Mouse (Mus musculus) limb, embryonic 15.5 days (tissue): ENCODE results near the gene Zfp704. TPM values are rescaled to one million over a fixed set of nuclear protein-coding genes. Genes with fewer than 3 reads are reported as not detected.
A peak's percentile ranks its signal among the peaks of the same experiment; 100 is the strongest.

Source experiments
- ATAC-seq: fragments of 200-750 bp; cut with Nextera tagmentation; 2 replicates; pipeline ENCODE4 v1.8.0; 2017; ENCODE audit warnings: low read depth, moderate TSS enrichment; ENCODE audit not compliant: insufficient number of reproducible peaks, low FRiP score, low TSS enrichment
- H3K27ac ChIP-seq: fragments of 300-500 bp; sonication (generic); 2 replicates; pipeline ENCODE4 v1.5.1; 2015; ENCODE audit warnings: moderate library complexity, mild to moderate bottlenecking, inconsistent platforms
- H3K27me3 ChIP-seq: fragments of 300-500 bp; sonication (generic); 2 replicates; pipeline ENCODE4 v1.6.1; 2015; ENCODE audit warnings: inconsistent platforms
- H3K36me3 ChIP-seq: fragments of 300-500 bp; sonication (generic); 2 replicates; pipeline ENCODE4 v1.6.1; 2015; ENCODE audit warnings: inconsistent platforms
- H3K4me1 ChIP-seq: fragments of 300-500 bp; sonication (generic); 2 replicates; pipeline ENCODE4 v1.6.1; 2015; ENCODE audit warnings: inconsistent platforms
- H3K4me2 ChIP-seq: fragments of 300-500 bp; sonication (generic); 2 replicates; pipeline ENCODE4 v1.6.1; 2015; ENCODE audit warnings: mild to moderate bottlenecking, inconsistent platforms
- H3K4me3 ChIP-seq: fragments of 300-500 bp; sonication (generic); 2 replicates; pipeline ENCODE4 v1.5.1; 2015; ENCODE audit warnings: mild to moderate bottlenecking, inconsistent platforms
- H3K9ac ChIP-seq: fragments of 300-500 bp; sonication (generic); 2 replicates; pipeline ENCODE4 v1.6.1; 2015; ENCODE audit warnings: inconsistent platforms
- H3K9me3 ChIP-seq: fragments of 300-500 bp; sonication (generic); 2 replicates; pipeline ENCODE4 v1.6.1; 2016; ENCODE audit warnings: inconsistent platforms
- WGBS: fragments of 180-500 bp; shearing (Covaris S2); methylation state at CpG from one replicate; pipeline ENCODE4 v1.1.7; 2015; 5-methylcytosine and 5-hydroxymethylcytosine counted together
- polyA plus RNA-seq: library from polyadenylated mRNA; unstranded; fragments of >200 nt; fragmentation: Nextera tagmentation; extraction: Ambion mirVana; gene quantifications from 2 replicates; pipeline ENCODE4 v1.2.1, GENCODE M21; 2015

Gene Zfp704
- polyA plus RNA-seq, 1 experiment from 2014 or later = 9.4 TPM

DNA sequence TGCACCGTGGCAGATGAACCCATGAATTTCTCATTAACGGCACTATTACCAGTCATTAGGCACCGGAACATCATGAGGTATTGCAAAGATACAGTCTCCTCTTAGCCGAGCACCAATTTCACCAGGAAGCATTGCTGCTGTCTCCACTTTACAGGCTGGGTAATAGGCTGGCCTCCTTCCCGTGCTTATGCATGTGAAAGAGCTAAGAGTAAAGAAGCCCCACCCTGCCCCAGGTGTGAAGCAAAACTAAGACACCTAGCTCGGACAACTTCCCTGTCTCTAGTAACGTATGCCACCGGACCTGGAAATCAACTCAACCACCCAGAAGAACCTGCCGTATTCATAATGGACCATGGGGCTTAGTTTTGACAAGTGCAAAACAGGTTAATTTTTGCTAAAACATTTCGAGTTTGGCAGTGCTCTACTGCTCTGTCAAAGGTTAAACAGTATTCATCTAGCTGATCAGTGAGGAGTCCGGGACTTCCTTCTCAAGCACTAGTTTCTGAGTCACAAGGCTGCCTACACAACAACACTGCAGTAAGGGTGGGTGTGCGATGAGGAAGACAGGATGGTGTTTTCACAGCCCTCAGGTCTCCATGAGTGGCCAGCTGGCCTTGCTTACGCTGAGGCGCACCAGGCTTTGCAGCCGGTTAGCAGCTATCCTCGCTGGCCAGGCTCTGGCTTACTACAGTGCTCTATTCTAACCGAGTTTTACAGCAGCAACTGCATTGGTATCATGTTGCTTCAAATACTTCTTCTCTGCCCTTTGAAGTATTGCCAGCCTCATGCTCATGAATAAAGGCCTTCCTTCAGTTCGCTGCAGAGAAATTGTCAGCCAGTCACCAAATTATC is 86.6 kb downstream of the Zfp704 start:
- WGBS = 40% methylated on average over 18 of the region's 18 CpGs
- peak overlapping the region; percentile 34; the same call in 1 of the 2 replicates for H3K27ac ChIP-seq
- H3K4me2 ChIP-seq = no peak overlapping the region
- H3K9me3 ChIP-seq = no peaks in the 10 kb centered on the region
- no peak for ATAC-seq
- H3K36me3 ChIP-seq = no peaks in the 10 kb centered on the region
- H3K27me3 ChIP-seq = no peaks in the 10 kb centered on the region
- no peak overlapping the region for H3K4me3 ChIP-seq
- H3K9ac ChIP-seq = no peak overlapping the region
- peaks cover 51% of the 10 kb centered on the region for H3K4me1 ChIP-seq

DNA sequence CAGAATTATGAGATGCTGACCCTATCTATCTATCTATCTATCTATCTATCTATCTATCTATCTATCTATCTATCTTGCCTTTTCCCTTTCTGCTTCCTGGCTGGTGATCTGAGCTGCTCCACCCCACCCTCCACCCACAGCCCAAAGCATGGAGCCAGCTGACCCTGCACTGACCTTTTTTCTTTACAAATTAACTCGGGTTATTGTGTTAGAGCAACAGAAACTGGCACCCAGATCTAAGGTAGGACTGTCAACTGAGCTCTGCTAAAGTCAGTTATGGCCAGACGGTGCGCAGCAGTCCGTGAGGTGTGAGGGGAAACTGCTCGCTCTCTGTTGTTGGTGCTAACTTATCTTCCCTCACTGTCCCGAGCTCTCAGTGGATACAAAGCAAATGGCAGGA is 87.9 kb downstream of the Zfp704 start:
- no peak for ATAC-seq
- no peak overlapping the region for H3K27ac ChIP-seq
- H3K4me1 ChIP-seq = peaks cover 60% of the 10 kb centered on the region
- no peak overlapping the region for H3K4me2 ChIP-seq
- no peaks in the 10 kb centered on the region for H3K36me3 ChIP-seq
- H3K27me3 ChIP-seq = no peaks in the 10 kb centered on the region
- H3K9me3 ChIP-seq = no peaks in the 10 kb centered on the region
- H3K9ac ChIP-seq = no peak overlapping the region
- 62% methylated on average over 6 of the region's 6 CpGs for WGBS
- no peak overlapping the region for H3K4me3 ChIP-seq

- peaks cover 64% of the 10 kb centered on the region for H3K4me1 ChIP-seq
- WGBS = 22% methylated on average over 7 of the region's 7 CpGs
- no peak overlapping the region for H3K9ac ChIP-seq
- H3K4me2 ChIP-seq = peak overlapping the region; percentile 38; the same call in 1 of the 2 replicates
- H3K9me3 ChIP-seq = no peaks in the 10 kb centered on the region
- no peak overlapping the region for H3K4me3 ChIP-seq
- H3K27ac ChIP-seq = peak overlapping the region; percentile 85
- H3K27me3 ChIP-seq = no peaks in the 10 kb centered on the region
- no peak for ATAC-seq
- no peaks in the 10 kb centered on the region for H3K36me3 ChIP-seq
These were observed 89.2 kb downstream of the Zfp704 start for GRCm38 (mm10) chr3:9520728-9521054.

GRCm38 (mm10) chr3:9520051-9520727 is 89.7 kb downstream of the Zfp704 start:
- Histone ChIP-seq H3K4me1 (peaks cover 67% of the 10 kb centered on the region), H3K27me3 (no peaks in the 10 kb centered on the region), H3K27ac (peak overlapping the region; percentile 85), H3K9ac (no peak overlapping the region), H3K4me2 (peak overlapping the region; percentile 38), H3K36me3 (no peaks in the 10 kb centered on the region), H3K9me3 (no peaks in the 10 kb centered on the region), H3K4me3 (0 out of 2 replicates have a peak overlapping the region, but pooled peaks have one; percentile 7)
- WGBS = 4% methylated on average over 17 of the region's 17 CpGs
- ATAC-seq = peak; percentile 88

- 39% methylated on average over 4 of the region's 4 CpGs for WGBS
- Histone ChIP-seq H3K4me2 (no peak overlapping the region), H3K9ac (no peak overlapping the region), H3K27me3 (no peaks in the 10 kb centered on the region), H3K4me3 (no peak overlapping the region), H3K4me1 (peaks cover 67% of the 10 kb centered on the region), H3K27ac (peak overlapping the region; percentile 58), H3K36me3 (no peaks in the 10 kb centered on the region), H3K9me3 (no peaks in the 10 kb centered on the region)
- no peak for ATAC-seq
These were observed 90.4 kb downstream of the Zfp704 start for GRCm38 (mm10) chr3:9519491-9519890.

- Histone ChIP-seq H3K36me3 (no peaks in the 10 kb centered on the region), H3K27ac (peak overlapping the region; percentile 58), H3K4me2 (no peak overlapping the region), H3K9ac (no peak overlapping the region), H3K4me1 (peaks cover 67% of the 10 kb centered on the region), H3K9me3 (no peaks in the 10 kb centered on the region), H3K4me3 (no peak overlapping the region), H3K27me3 (no peaks in the 10 kb centered on the region)
- ATAC-seq = no peak
- 88% methylated on average over 7 of the region's 7 CpGs for WGBS
These were observed 90.9 kb downstream of the Zfp704 start for GRCm38 (mm10) chr3:9518936-9519335.

DNA sequence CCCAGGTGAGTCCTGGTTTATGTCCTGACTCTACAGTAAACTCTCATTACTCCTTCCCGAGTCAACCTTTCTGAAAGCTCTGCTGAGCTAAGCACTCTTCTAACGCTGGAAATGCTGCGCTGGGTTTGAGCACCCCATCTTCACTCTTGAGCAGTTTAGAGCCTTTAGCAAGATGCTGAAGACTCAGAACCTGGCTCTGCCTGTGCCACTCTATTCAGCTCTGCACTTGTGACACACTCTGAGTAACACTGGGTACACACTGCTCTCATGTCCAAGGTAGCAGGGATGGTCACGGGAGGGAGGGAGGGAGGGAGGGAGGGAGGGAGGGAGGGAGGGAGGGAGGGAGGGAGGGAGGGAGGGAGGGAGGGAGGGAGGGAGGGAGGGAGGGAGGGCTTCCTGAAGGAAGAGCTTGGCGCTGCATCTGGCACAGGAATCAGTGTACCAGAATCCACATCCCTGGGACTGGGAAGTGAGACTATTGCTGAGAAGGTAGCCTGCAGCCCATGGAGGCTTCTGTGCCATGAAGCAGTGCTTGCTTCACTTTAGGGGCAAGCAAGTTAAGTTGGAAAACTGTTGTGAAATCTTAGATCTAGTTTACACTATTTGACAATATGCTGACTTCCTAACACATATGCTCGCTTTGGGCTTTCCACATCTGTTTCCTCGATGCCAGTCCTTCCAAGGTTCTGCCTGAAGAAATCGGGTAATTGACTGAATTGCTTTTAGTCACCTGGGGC is 93.6 kb downstream of the Zfp704 start:
- no peak overlapping the region for H3K9ac ChIP-seq
- H3K4me1 ChIP-seq = peaks cover 45% of the 10 kb centered on the region
- no peaks in the 10 kb centered on the region for H3K9me3 ChIP-seq
- H3K27me3 ChIP-seq = no peaks in the 10 kb centered on the region
- H3K4me2 ChIP-seq = no peak overlapping the region
- H3K27ac ChIP-seq = no peak overlapping the region
- WGBS = 40% methylated on average over 8 of the region's 8 CpGs
- H3K36me3 ChIP-seq = no peaks in the 10 kb centered on the region
- ATAC-seq = no peak
- H3K4me3 ChIP-seq = no peak overlapping the region

DNA sequence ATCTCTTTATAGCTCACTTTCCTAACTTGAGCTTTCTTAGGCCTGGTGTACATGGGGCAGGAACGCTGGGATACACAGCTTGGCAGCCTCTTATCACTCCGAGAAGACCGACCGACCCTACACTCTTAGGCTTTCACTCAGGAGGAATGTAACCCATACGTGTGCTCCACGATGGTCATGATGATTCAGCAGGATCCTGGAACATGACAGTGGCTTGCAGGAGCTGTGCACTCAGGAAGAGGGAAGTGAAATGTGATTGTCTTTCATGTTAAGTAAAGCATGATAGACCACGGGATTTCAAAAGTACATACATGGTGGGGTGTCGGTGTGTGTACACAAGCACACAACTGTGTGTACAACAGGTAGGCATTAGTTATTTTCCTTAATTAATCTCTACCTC is 94.4 kb downstream of the Zfp704 start:
- Histone ChIP-seq H3K9me3 (no peaks in the 10 kb centered on the region), H3K27me3 (no peaks in the 10 kb centered on the region), H3K4me2 (no peak overlapping the region), H3K9ac (no peak overlapping the region), H3K4me3 (no peak overlapping the region), H3K4me1 (peaks cover 37% of the 10 kb centered on the region), H3K27ac (no peak overlapping the region), H3K36me3 (no peaks in the 10 kb centered on the region)
- WGBS = 73% methylated on average over 8 of the region's 8 CpGs
- ATAC-seq = no peak

- H3K36me3 ChIP-seq = no peaks in the 10 kb centered on the region
- no peak for ATAC-seq
- no peak overlapping the region for H3K9ac ChIP-seq
- H3K4me1 ChIP-seq = peaks cover 19% of the 10 kb centered on the region
- no peak overlapping the region for H3K4me2 ChIP-seq
- no peaks in the 10 kb centered on the region for H3K27me3 ChIP-seq
- H3K9me3 ChIP-seq = no peaks in the 10 kb centered on the region
- H3K27ac ChIP-seq = no peak overlapping the region
- H3K4me3 ChIP-seq = no peak overlapping the region
- 63% methylated on average over 7 of the region's 7 CpGs for WGBS
These were observed 96.2 kb downstream of the Zfp704 start for GRCm38 (mm10) chr3:9513703-9514110.

- no peaks in the 10 kb centered on the region for H3K27me3 ChIP-seq
- WGBS = 98% methylated on average over 10 of the region's 10 CpGs
- peaks cover 12% of the 10 kb centered on the region; the same call in 1 of the 2 replicates for H3K4me1 ChIP-seq
- H3K9me3 ChIP-seq = no peaks in the 10 kb centered on the region
- no peak for ATAC-seq
- H3K4me2 ChIP-seq = no peak overlapping the region
- H3K36me3 ChIP-seq = no peaks in the 10 kb centered on the region
- H3K4me3 ChIP-seq = no peak overlapping the region
- H3K27ac ChIP-seq = no peak overlapping the region
- no peak overlapping the region for H3K9ac ChIP-seq
These were observed 97.7 kb downstream of the Zfp704 start for GRCm38 (mm10) chr3:9512199-9512598.

- no peak for ATAC-seq
- peaks cover 17% of the 10 kb centered on the region; the same call in 1 of the 2 replicates for H3K4me1 ChIP-seq
- H3K27ac ChIP-seq = no peak overlapping the region
- H3K27me3 ChIP-seq = no peaks in the 10 kb centered on the region
- no peak overlapping the region for H3K4me3 ChIP-seq
- no peak overlapping the region for H3K9ac ChIP-seq
- no peaks in the 10 kb centered on the region for H3K36me3 ChIP-seq
- 60% methylated on average over 6 of the region's 6 CpGs for WGBS
- H3K4me2 ChIP-seq = no peak overlapping the region
- no peaks in the 10 kb centered on the region for H3K9me3 ChIP-seq
These were observed 104.1 kb downstream of the Zfp704 start for GRCm38 (mm10) chr3:9505692-9506211.
